Mouse (Mus musculus): ENCODE measurements at regions not wholly inside any gene's neighbourhood (a gene's known extent, or its start where the extent isn't known, plus 50 kb on each side); places are given as distances from the start of the nearest gene placed in this dataset.

- H3K4me3 ChIP-seq (replicated peaks), result no peak overlapping the region
- no peaks in the 10 kb centered on the region for H3K36me3 ChIP-seq
- H3K4me1 ChIP-seq, result peaks cover 11% of the 10 kb centered on the region
- no peak overlapping the region for H3K9ac ChIP-seq (replicated peaks)
- H3K27ac ChIP-seq (replicated peaks), result peak overlapping the region; percentile 54
- WGBS, result 57% methylated on average over 5 of the region's 5 CpGs
- no peaks in the 10 kb centered on the region for H3K27me3 ChIP-seq (replicated peaks)
- ATAC-seq (ENCODE audit: low FRiP score), result peak; percentile 41; the same call in 1 of the 2 replicates
- no peaks in the 10 kb centered on the region for H3K9me3 ChIP-seq (replicated peaks)
- no peak overlapping the region for H3K4me2 ChIP-seq
Measured at GRCm38 (mm10) chr11:111212038-111212701, 146.2 kb downstream of the Kcnj2 start.

GRCm38 (mm10) chr11:111212702-111213328, 146.9 kb downstream of the Kcnj2 start:
- 27% methylated on average over 5 of the region's 5 CpGs for WGBS
- H3K27ac ChIP-seq (replicated peaks), result peak overlapping the region; percentile 54
- no peak overlapping the region for H3K4me2 ChIP-seq

GRCm38 (mm10) chr11:111215006-111215405, 149.0 kb downstream of the Kcnj2 start:
- Histone ChIP-seq H3K4me1 (peaks cover 11% of the 10 kb centered on the region), H3K27me3 (replicated peaks) (no peaks in the 10 kb centered on the region), H3K27ac (replicated peaks) (no peak overlapping the region), H3K9ac (replicated peaks) (no peak overlapping the region), H3K9me3 (replicated peaks) (no peaks in the 10 kb centered on the region), H3K36me3 (no peaks in the 10 kb centered on the region), H3K4me3 (replicated peaks) (no peak overlapping the region), H3K4me2 (no peak overlapping the region)
- WGBS, result 78% methylated on average over 5 of the region's 5 CpGs
- ATAC-seq (ENCODE audit: low FRiP score), result no peak

More at GRCm38 (mm10) chr11:111212702-111213328, 146.9 kb downstream of the Kcnj2 start:
- Histone ChIP-seq H3K4me1 (peaks cover 11% of the 10 kb centered on the region), H3K27me3 (replicated peaks) (no peaks in the 10 kb centered on the region), H3K4me3 (replicated peaks) (no peak overlapping the region), H3K9ac (replicated peaks) (no peak overlapping the region), H3K9me3 (replicated peaks) (no peaks in the 10 kb centered on the region), H3K36me3 (no peaks in the 10 kb centered on the region)
- peak; percentile 21; the same call in 1 of the 2 replicates for ATAC-seq (ENCODE audit: low FRiP score)

DNA sequence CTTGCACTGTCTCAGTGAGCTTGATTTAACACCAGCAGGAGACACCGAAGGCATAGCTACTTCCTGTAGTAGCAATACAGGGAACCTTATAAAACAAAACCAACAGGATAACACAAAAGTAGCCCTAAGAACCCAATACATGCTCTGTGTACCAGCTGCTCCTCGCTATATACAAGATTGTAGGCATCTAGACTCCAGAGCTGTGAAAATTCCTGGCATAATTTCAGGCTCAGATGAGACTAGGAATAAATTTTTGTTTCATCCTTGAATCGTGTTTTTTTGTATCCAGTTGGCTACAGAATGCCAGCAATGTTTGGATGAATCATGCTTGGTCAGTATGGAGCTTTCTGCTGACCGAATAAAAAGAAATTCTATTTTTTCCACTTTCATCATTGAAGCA, 157.9 kb downstream of the Kcnj2 start:
- Histone ChIP-seq H3K4me1 (no peaks in the 10 kb centered on the region), H3K27me3 (replicated peaks) (no peaks in the 10 kb centered on the region), H3K27ac (replicated peaks) (no peak overlapping the region), H3K9me3 (replicated peaks) (no peaks in the 10 kb centered on the region), H3K9ac (replicated peaks) (no peak overlapping the region), H3K4me2 (no peak overlapping the region), H3K36me3 (no peaks in the 10 kb centered on the region), H3K4me3 (replicated peaks) (no peak overlapping the region)
- no peak for ATAC-seq (ENCODE audit: low FRiP score)
- WGBS, result 85% methylated on average over 4 of the region's 4 CpGs

DNA sequence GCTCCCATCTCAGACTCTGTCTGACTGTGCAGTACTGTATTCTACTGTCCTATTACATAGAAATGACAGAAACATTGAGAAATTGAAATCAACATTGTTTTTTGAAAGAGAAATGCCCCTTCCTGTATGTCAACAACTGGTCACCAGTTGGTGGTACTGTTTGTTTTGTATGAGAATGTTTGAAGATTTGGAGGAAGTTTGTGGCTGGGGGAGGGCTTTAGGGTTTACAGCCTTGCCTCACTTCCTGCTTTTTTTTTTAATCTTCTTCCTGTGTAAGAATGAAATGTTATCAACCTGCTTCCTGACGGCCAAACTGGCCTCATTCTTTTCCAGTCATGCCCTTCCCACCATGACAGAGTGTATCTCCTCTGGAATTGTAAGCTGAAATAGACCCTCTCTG, 161.3 kb downstream of the Kcnj2 start:
- no peak overlapping the region for H3K27ac ChIP-seq (replicated peaks)
- H3K9ac ChIP-seq (replicated peaks), result no peak overlapping the region
- no peak overlapping the region for H3K4me2 ChIP-seq
- H3K27me3 ChIP-seq (replicated peaks), result no peaks in the 10 kb centered on the region
- H3K9me3 ChIP-seq (replicated peaks), result no peaks in the 10 kb centered on the region
- WGBS, result 72% methylated on average over 1 of the region's 1 CpGs
- H3K36me3 ChIP-seq, result no peaks in the 10 kb centered on the region
- no peak for ATAC-seq (ENCODE audit: low FRiP score)
- no peaks in the 10 kb centered on the region for H3K4me1 ChIP-seq
- no peak overlapping the region for H3K4me3 ChIP-seq (replicated peaks)

DNA sequence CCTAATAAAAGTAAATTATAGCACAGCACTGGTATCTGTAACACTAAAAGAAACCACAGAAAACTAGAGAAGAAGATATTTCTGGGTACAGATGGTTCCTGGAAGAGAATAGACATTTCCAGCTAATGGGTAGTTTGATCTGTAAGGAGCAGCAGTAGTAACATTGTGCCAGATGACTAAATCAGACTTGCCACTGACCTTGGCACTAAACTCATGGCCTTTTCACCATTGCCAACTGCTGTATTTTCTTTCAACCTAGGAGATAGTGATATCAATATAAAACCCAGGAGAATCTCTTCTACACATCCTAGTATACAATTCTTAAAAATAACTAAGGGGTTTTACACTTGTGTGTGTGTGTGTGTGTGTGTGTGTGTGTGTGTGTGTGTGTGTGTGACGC, 170.8 kb downstream of the Kcnj2 start:
- Histone ChIP-seq H3K4me1 (no peaks in the 10 kb centered on the region), H3K27ac (replicated peaks) (no peak overlapping the region), H3K36me3 (no peaks in the 10 kb centered on the region), H3K4me3 (replicated peaks) (no peak overlapping the region), H3K9ac (replicated peaks) (no peak overlapping the region), H3K27me3 (replicated peaks) (no peaks in the 10 kb centered on the region), H3K4me2 (no peak overlapping the region), H3K9me3 (replicated peaks) (no peaks in the 10 kb centered on the region)
- WGBS, result 90% methylated on average over 1 of the region's 1 CpGs
- no peak for ATAC-seq (ENCODE audit: low FRiP score)

- no peak for ATAC-seq (ENCODE audit: low FRiP score)
- no peaks in the 10 kb centered on the region for H3K4me1 ChIP-seq
- 73% methylated on average over 3 of the region's 3 CpGs for WGBS
Measured at GRCm38 (mm10) chr11:111239784-111240183, 173.8 kb downstream of the Kcnj2 start.

GRCm38 (mm10) chr11:111252226-111252625, 186.3 kb downstream of the Kcnj2 start:
- Histone ChIP-seq H3K9me3 (replicated peaks) (no peaks in the 10 kb centered on the region), H3K4me2 (no peak overlapping the region), H3K4me1 (no peaks in the 10 kb centered on the region), H3K27me3 (replicated peaks) (no peaks in the 10 kb centered on the region), H3K36me3 (no peaks in the 10 kb centered on the region), H3K27ac (replicated peaks) (no peak overlapping the region), H3K4me3 (replicated peaks) (no peak overlapping the region), H3K9ac (replicated peaks) (no peak overlapping the region)
- 91% methylated on average over 4 of the region's 4 CpGs for WGBS
- no peak for ATAC-seq (ENCODE audit: low FRiP score)

More at GRCm38 (mm10) chr11:111239784-111240183, 173.8 kb downstream of the Kcnj2 start:
- Histone ChIP-seq H3K36me3 (no peaks in the 10 kb centered on the region), H3K9me3 (replicated peaks) (no peaks in the 10 kb centered on the region), H3K9ac (replicated peaks) (no peak overlapping the region), H3K4me3 (replicated peaks) (no peak overlapping the region), H3K27me3 (replicated peaks) (no peaks in the 10 kb centered on the region), H3K4me2 (no peak overlapping the region), H3K27ac (replicated peaks) (no peak overlapping the region)

DNA sequence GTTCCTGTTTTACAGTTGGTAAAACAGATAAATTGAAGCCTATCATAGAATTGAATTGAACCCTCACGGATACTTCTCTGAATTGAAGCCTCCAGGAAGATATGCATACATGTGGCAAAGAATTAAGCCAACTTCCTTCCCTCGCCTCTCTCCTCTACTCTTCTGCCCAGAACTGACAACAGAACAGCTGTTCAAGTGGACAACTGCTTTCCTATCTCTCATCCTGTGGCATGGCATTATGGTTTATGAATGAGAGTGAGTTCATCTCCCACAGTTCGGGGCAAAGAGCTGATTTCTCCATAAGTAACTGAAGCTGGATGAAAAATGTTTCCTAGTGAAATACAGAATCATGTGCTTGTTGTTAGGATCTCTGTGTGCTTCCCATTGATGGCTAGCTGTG, 190.6 kb downstream of the Kcnj2 start:
- Histone ChIP-seq H3K4me2 (no peak overlapping the region), H3K36me3 (no peaks in the 10 kb centered on the region), H3K27me3 (replicated peaks) (no peaks in the 10 kb centered on the region), H3K4me3 (replicated peaks) (no peak overlapping the region), H3K9me3 (replicated peaks) (no peaks in the 10 kb centered on the region), H3K4me1 (0 out of 2 replicates have a peak, but pooled peaks cover 4% of the 10 kb centered on the region), H3K27ac (replicated peaks) (no peak overlapping the region), H3K9ac (replicated peaks) (no peak overlapping the region)
- WGBS, result 92% methylated on average over 3 of the region's 3 CpGs
- ATAC-seq (ENCODE audit: low FRiP score), result no peak

GRCm38 (mm10) chr11:111260691-111261383, 194.9 kb downstream of the Kcnj2 start:
- Histone ChIP-seq H3K4me2 (no peak overlapping the region), H3K27me3 (replicated peaks) (no peaks in the 10 kb centered on the region), H3K9me3 (replicated peaks) (no peaks in the 10 kb centered on the region), H3K27ac (replicated peaks) (no peak overlapping the region), H3K4me3 (replicated peaks) (no peak overlapping the region), H3K36me3 (no peaks in the 10 kb centered on the region), H3K9ac (replicated peaks) (no peak overlapping the region), H3K4me1 (0 out of 2 replicates have a peak, but pooled peaks cover 4% of the 10 kb centered on the region)
- 27% methylated on average over 11 of the region's 11 CpGs for WGBS
- ATAC-seq (ENCODE audit: low FRiP score), result no peak; the same call in 1 of the 2 replicates

DNA sequence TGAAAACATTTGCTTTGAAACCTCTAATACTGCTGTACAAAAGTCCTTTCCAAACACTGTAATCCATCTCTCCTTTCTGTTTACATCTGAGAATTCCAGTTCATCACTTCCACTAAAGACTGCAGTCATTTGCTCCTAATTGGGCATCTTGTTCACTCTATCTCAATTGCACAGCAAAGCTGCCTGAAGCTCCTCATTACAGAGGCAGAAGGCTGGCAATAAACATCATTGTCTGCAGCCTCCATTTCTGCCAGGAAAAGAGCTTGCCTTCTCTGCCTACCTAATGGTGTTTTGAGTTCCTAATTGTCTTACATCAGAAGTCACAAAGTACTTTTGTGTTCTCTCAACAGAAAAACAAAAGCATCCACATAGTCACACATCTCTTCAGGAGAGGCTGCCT, 207.7 kb downstream of the Kcnj2 start:
- no peak overlapping the region for H3K9ac ChIP-seq (replicated peaks)

GRCm38 (mm10) chr11:111280769-111281168, 214.8 kb downstream of the Kcnj2 start:
- no peak overlapping the region for H3K27ac ChIP-seq (replicated peaks)
- H3K36me3 ChIP-seq, result no peaks in the 10 kb centered on the region
- H3K4me1 ChIP-seq, result no peaks in the 10 kb centered on the region
- no peaks in the 10 kb centered on the region for H3K27me3 ChIP-seq (replicated peaks)
- no peaks in the 10 kb centered on the region for H3K9me3 ChIP-seq (replicated peaks)
- WGBS, result 47% methylated on average over 2 of the region's 2 CpGs
- no peak for ATAC-seq (ENCODE audit: low FRiP score)
- H3K4me3 ChIP-seq (replicated peaks), result no peak overlapping the region
- no peak overlapping the region for H3K9ac ChIP-seq (replicated peaks)
- H3K4me2 ChIP-seq, result no peak overlapping the region

More for the DNA sequence above, 207.7 kb downstream of the Kcnj2 start:
- peaks cover 4% of the 10 kb centered on the region; the same call in 1 of the 2 replicates for H3K4me1 ChIP-seq
- no peak for ATAC-seq (ENCODE audit: low FRiP score)
- no peaks in the 10 kb centered on the region for H3K27me3 ChIP-seq (replicated peaks)
- 0 out of 2 replicates have a peak overlapping the region, but pooled peaks have one; percentile 1 for H3K27ac ChIP-seq (replicated peaks)
- no peak overlapping the region for H3K4me2 ChIP-seq
- H3K9me3 ChIP-seq (replicated peaks), result no peaks in the 10 kb centered on the region
- H3K4me3 ChIP-seq (replicated peaks), result no peak overlapping the region
- H3K36me3 ChIP-seq, result no peaks in the 10 kb centered on the region

Measured in neural tube, embryonic 15.5 days (tissue).